Mouse (Mus musculus): ENCODE data around the gene Sema4b.

Sema4b gene

GRCm38 (mm10) chr7:80267764-80268163 lies 81.1 kb downstream of the Sema4b start:
- DNase-seq (ENCODE audit: low spot score in 2 of 2), result no peak

GRCm38 (mm10) chr7:80268897-80269750 lies 82.5 kb downstream of the Sema4b start, which contains the start of gene Vps33b:
TSS of gene Vps33b (plus strand) at chr7:80269649.
- DNase-seq (ENCODE audit: low spot score in 2 of 2), result peak; percentile 88 to 91

- DNase-seq (ENCODE audit: low spot score in 2 of 2), result no peak
These were observed 83.2 kb downstream of the Sema4b start for GRCm38 (mm10) chr7:80269751-80270255.

- no peak for DNase-seq (ENCODE audit: low spot score in 2 of 2)
These were observed 86.8 kb downstream of the Sema4b start for GRCm38 (mm10) chr7:80273456-80273855.

All from natural killer cell, adult 2 months (primary cell).